Mouse (Mus musculus) left cerebral cortex, adult 2 months (tissue): Measurements from ENCODE around the gene Adrb1. TPM values are rescaled to one million over a fixed set of nuclear protein-coding genes. Genes with fewer than 3 reads are reported as not detected.

Source experiments
- DNase-seq, 2 experiments: peaks; one replicate each; pipeline ENCODE4 v3.0.0; 2021 to 2022; ENCODE audit warnings: low spot score in 2 of 2, mixed read lengths in 1 of 2; ENCODE audit errors: extremely low spot score in 1 of 2
- H3K27ac ChIP-seq: fragments of 200-600 bp; 2 replicates; pipeline ENCODE4 v1.8.1; 2022
- H3K4me3 ChIP-seq: fragments of 200-600 bp; 2 replicates; pipeline ENCODE4 v1.8.1; 2022
- CTCF ChIP-seq: fragments of 200-600 bp; IDR thresholded peaks from 2 replicates; pipeline ENCODE4 v1.8.1; 2022; ENCODE audit warnings: antibody characterized with exemption, mild to moderate bottlenecking, moderate library complexity
- intact Hi-C: fragments of 180-260 bp; cut with DNase I; formaldehyde crosslinking; loops from one replicate; pipeline ENCODE4 v1.15.1; 2025
- total RNA-seq, 2 experiments: library from RNA; stranded (reverse); gene quantifications; 2 replicates each; pipeline ENCODE4 v1.2.3; 2021

Gene Adrb1
- total RNA-seq, 2 experiments from 2014 or later = 46.7 to 50.8 TPM

GRCm38 (mm10) chr19:56759740-56760139 lies 37.7 kb downstream of the Adrb1 start:
- no peak overlapping the region for H3K4me3 ChIP-seq
- DNase-seq = no peak
- intact Hi-C loops = no loop called here
- no peak overlapping the region for H3K27ac ChIP-seq
- no peak for TF ChIP-seq CTCF

- no peak for TF ChIP-seq CTCF
- intact Hi-C loops = no loop called here
- no peak overlapping the region for H3K4me3 ChIP-seq
- no peak overlapping the region for H3K27ac ChIP-seq
- DNase-seq = no peak
These were observed 38.4 kb downstream of the Adrb1 start for GRCm38 (mm10) chr19:56760306-56760940.

GRCm38 (mm10) chr19:56761096-56761495 lies 39.1 kb downstream of the Adrb1 start:
- Histone ChIP-seq H3K4me3 (no peak overlapping the region), H3K27ac (no peak overlapping the region)
- TF ChIP-seq CTCF = no peak
- intact Hi-C loops = no loop called here
- DNase-seq = no peak

- Histone ChIP-seq H3K27ac (no peak overlapping the region), H3K4me3 (no peak overlapping the region)
- intact Hi-C loops = no loop called here
- no peak for DNase-seq
- TF ChIP-seq CTCF = no peak
These were observed 39.7 kb downstream of the Adrb1 start for GRCm38 (mm10) chr19:56761727-56762126.

GRCm38 (mm10) chr19:56762686-56763085 lies 40.7 kb downstream of the Adrb1 start:
- intact Hi-C loops = no loop called here
- no peak for TF ChIP-seq CTCF
- Histone ChIP-seq H3K27ac (no peak overlapping the region), H3K4me3 (no peak overlapping the region)
- no peak for DNase-seq

GRCm38 (mm10) chr19:56769024-56769423 lies 47.0 kb downstream of the Adrb1 start:
- intact Hi-C loops = loop anchor here (2.0 kb wide), 1 partner anchor 206 kb away; no protein-coding TSS in a partner anchor
- TF ChIP-seq CTCF = no peak
- peak in 1 of 2 experiments; percentile 46 for DNase-seq
- no peak overlapping the region; the same call in 1 of the 2 replicates for H3K4me3 ChIP-seq
- H3K27ac ChIP-seq = no peak overlapping the region

GRCm38 (mm10) chr19:56772158-56772557 lies 50.2 kb downstream of the Adrb1 start:
- no peak for TF ChIP-seq CTCF
- DNase-seq = no peak
- intact Hi-C loops = no loop called here
- H3K4me3 ChIP-seq = no peak overlapping the region
- H3K27ac ChIP-seq = no peak overlapping the region

GRCm38 (mm10) chr19:56773393-56773971 lies 51.5 kb downstream of the Adrb1 start:
- intact Hi-C loops = no loop called here
- DNase-seq = no peak
- Histone ChIP-seq H3K4me3 (no peak overlapping the region), H3K27ac (no peak overlapping the region)
- no peak for TF ChIP-seq CTCF

GRCm38 (mm10) chr19:56774408-56774962 lies 52.5 kb downstream of the Adrb1 start:
- no peak overlapping the region; the same call in 1 of the 2 replicates for H3K27ac ChIP-seq
- no peak for TF ChIP-seq CTCF
- intact Hi-C loops = loop anchor here (2.0 kb wide), 1 partner anchor 54 kb away; no protein-coding TSS in a partner anchor
- H3K4me3 ChIP-seq = no peak overlapping the region
- no peak for DNase-seq

GRCm38 (mm10) chr19:56774971-56775892 lies 53.2 kb downstream of the Adrb1 start:
- intact Hi-C loops = loop anchor here (2.0 kb wide), 1 partner anchor 54 kb away; no protein-coding TSS in a partner anchor
- DNase-seq = no peak
- no peak for TF ChIP-seq CTCF
- peak overlapping the region; percentile 22; the same call in 1 of the 2 replicates for H3K4me3 ChIP-seq
- H3K27ac ChIP-seq = no peak overlapping the region

GRCm38 (mm10) chr19:56775893-56776718 lies 54.1 kb downstream of the Adrb1 start:
- Histone ChIP-seq H3K27ac (no peak overlapping the region), H3K4me3 (peak overlapping the region; percentile 22; the same call in 1 of the 2 replicates)
- intact Hi-C loops = loop anchor here (2.0 kb wide), 3 partner anchors 45 to 419 kb away; no protein-coding TSS in a partner anchor
- no peak for TF ChIP-seq CTCF
- DNase-seq = no peak
